Mouse (Mus musculus): ENCODE data around the gene Def8. TPM values are rescaled to one million over a fixed set of nuclear protein-coding genes. Genes with fewer than 3 reads are reported as not detected.
"Not testable (repeated sequence)": the region's sequence is repeated elsewhere in the genome, so short reads cannot be mapped to it uniquely, and the experiment has no call there.

The Def8 gene
- polyA plus RNA-seq, 1 experiment from 2014 or later: 11.6 TPM

DNA sequence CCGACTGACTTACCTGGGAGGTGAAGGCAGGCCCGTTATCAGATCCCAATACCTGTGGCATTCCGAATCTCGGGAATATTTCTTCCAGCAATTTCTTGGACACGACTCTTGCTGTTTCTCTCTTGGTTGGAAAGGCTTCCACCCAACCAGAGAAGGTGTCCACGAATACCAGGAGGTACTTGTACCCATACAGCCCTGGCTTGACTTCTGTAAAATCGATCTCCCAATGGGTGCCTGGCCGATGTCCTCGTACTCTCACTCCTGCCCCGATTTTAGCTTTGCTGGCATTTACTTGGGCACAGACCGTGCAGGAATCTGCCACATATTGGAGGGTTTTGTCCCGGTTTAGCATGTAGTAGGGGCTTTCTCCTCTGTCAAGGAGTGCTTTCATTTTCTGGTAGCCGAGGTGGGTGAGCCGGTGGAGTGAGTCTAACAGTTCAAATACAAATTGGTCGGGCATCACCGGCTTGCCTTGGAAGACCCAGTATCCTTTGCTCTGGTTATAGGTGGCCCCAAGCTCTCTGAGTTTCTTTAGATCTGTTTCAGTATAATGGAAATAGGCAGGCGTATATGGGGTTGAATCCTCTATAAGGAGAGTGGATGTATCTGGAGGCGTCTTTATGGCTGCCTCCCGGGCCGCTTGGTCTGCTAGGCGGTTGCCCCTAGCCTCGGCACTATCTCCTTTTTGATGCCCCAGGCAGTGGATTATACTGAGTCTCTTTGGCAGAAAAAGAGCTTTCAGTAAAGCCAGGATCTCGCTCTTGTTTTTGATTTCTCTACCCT, 5.8 kb downstream of the Def8 start:
- Histone ChIP-seq H3K9me3 (ENCODE audit: low read length) (peaks cover 7% of the 10 kb centered on the region; the same call in 1 of the 2 replicates), H3K27ac (ENCODE audit: low read length) (no peak overlapping the region), H3K27me3 (replicated peaks; ENCODE audit: insufficient read depth, low read length) (no peaks in the 10 kb centered on the region), H3K4me3 (ENCODE audit: low read depth, low read length) (no peak overlapping the region), H3K4me1 (ENCODE audit: insufficient read depth, low read depth, low read length) (no peaks in the 10 kb centered on the region), H3K36me3 (ENCODE audit: insufficient read depth, low read length) (no peaks in the 10 kb centered on the region), H3K9ac (replicated peaks; ENCODE audit: low read depth) (no peak overlapping the region), H3K4me2 (replicated peaks; ENCODE audit: low read depth, low read length) (no peak overlapping the region)
- TF ChIP-seq EP300 (IDR thresholded peaks at IDR 0.05): no peak
- TF ChIP-seq CTCF (IDR thresholded peaks at IDR 0.05): no peak
- DNase-seq (ENCODE audit: low spot score) (no peak), ATAC-seq (no peak)
- WGBS: 93% methylated on average over 23 of the region's 23 CpGs

DNA sequence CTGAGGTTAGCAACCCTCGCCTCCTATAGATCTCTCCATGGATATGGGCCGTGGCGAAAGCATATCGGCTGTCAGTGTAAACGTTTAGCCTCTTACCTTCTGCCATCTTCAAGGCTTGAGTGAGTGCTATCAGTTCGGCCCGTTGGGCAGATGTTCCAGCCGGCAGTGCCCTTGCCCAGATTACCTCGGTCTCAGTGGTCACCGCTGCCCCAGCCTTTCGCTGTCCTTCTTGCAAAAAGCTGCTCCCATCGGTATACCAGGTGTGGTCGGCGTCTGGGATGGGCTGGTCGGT, 6.3 kb downstream of the Def8 start:
- WGBS: 96% methylated on average over 15 of the region's 15 CpGs
- H3K27ac ChIP-seq (ENCODE audit: low read length); H3K9me3 ChIP-seq (ENCODE audit: low read length); H3K36me3 ChIP-seq (ENCODE audit: insufficient read depth, low read length); H3K4me1 ChIP-seq (ENCODE audit: insufficient read depth, low read depth, low read length); DNase-seq (ENCODE audit: low spot score); H3K4me2 ChIP-seq (replicated peaks; ENCODE audit: low read depth, low read length); H3K27me3 ChIP-seq (replicated peaks; ENCODE audit: insufficient read depth, low read length); H3K9ac ChIP-seq (replicated peaks; ENCODE audit: low read depth); H3K4me3 ChIP-seq (ENCODE audit: low read depth, low read length); ATAC-seq: not testable (repeated sequence)

DNA sequence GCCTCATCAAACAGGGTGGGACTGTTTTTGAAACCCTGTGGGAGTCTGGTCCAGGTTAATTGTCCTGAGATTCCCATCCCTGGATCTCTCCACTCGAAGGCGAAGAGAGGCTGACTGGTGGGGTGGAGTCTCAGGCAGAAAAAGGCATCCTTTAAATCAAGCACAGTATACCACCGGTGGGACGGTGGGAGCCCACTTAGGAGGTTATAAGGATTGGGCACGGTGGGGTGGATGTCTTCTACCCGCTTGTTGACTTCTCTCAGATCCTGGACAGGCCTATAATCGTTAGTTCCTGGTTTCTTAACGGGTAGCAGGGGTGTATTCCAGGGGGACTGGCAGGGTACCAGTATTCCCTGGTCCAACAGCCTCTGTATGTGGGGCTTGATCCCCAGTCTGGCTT, 7.6 kb downstream of the Def8 start:
- H3K9ac ChIP-seq (replicated peaks; ENCODE audit: low read depth); H3K4me1 ChIP-seq (ENCODE audit: insufficient read depth, low read depth, low read length); DNase-seq (ENCODE audit: low spot score); H3K27ac ChIP-seq (ENCODE audit: low read length); H3K4me3 ChIP-seq (ENCODE audit: low read depth, low read length); ATAC-seq; H3K4me2 ChIP-seq (replicated peaks; ENCODE audit: low read depth, low read length); H3K9me3 ChIP-seq (ENCODE audit: low read length); H3K36me3 ChIP-seq (ENCODE audit: insufficient read depth, low read length); H3K27me3 ChIP-seq (replicated peaks; ENCODE audit: insufficient read depth, low read length): not testable (repeated sequence)
- 88% methylated on average over 7 of the region's 8 CpGs for WGBS

DNA sequence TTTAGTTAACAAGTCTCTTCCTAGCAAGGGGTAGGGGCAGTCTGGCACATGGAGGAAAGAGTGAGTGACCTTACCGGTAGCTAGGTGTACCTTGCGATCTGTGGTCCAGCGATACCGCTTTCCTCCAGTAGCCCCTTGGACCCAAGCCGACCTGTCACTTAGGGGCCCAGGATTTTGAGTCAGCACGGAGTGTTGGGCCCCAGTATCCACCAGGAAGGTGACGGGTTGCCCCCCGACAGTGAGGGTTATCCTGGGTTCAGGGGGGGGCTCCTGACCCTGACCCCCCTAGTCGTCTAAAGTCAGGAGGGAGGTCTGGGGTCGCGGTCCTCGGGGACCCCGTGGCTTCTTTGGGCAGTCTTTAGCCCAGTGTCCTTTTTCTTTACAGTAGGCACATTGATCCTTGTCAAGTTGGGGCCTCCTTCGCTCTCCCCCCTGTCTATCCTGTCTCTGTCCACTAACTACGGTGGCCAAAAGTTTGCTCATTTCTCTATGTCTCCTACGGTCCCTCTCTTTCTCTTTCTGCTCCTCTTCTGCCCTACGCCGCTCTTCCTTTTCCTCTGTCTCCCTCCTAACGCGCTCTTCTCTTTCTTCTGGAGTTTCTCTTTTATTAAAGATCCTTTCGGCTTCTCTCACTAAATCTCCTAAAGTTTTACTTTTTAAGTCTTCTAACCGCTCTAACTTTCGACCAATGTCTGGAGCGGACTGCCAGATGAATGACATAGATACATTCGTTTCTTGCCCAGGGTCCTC, 8.5 kb downstream of the Def8 start:
- ATAC-seq: no peak
- H3K9me3 ChIP-seq (ENCODE audit: low read length): peaks cover 7% of the 10 kb centered on the region; the same call in 1 of the 2 replicates
- no peak overlapping the region for H3K9ac ChIP-seq (replicated peaks; ENCODE audit: low read depth)
- no peak for DNase-seq (ENCODE audit: low spot score)
- no peak overlapping the region for H3K4me2 ChIP-seq (replicated peaks; ENCODE audit: low read depth, low read length)
- H3K4me3 ChIP-seq (ENCODE audit: low read depth, low read length): no peak overlapping the region
- 93% methylated on average over 25 of the region's 25 CpGs for WGBS
- no peaks in the 10 kb centered on the region for H3K27me3 ChIP-seq (replicated peaks; ENCODE audit: insufficient read depth, low read length)
- H3K4me1 ChIP-seq (ENCODE audit: insufficient read depth, low read depth, low read length): no peaks in the 10 kb centered on the region
- H3K36me3 ChIP-seq (ENCODE audit: insufficient read depth, low read length): no peaks in the 10 kb centered on the region
- TF ChIP-seq EP300 (IDR thresholded peaks at IDR 0.05) (no peak), CTCF (IDR thresholded peaks at IDR 0.05) (no peak)
- H3K27ac ChIP-seq (ENCODE audit: low read length): no peak overlapping the region

DNA sequence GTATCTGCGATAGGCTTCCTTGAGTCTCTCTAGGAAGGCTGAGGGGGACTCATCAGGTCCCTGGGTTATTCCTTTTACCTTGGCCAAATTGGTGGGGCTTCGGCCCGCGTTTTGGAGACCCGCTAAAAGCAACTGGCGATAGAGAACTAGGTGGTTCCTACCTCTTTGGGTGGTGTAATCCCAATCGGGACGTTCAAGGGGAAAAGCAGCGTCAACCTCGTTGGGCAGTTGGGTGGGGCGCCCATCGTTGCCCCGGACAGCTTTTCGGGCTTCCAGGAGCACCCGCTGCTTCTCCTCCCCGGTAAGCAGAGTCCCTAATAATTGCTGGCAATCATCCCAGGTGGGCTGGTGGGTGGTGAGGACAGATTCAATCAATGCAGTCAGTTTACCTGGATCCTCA, 9.1 kb downstream of the Def8 start:
- Histone ChIP-seq H3K4me2 (replicated peaks; ENCODE audit: low read depth, low read length) (no peak overlapping the region), H3K9me3 (ENCODE audit: low read length) (peaks cover 5% of the 10 kb centered on the region; the same call in 1 of the 2 replicates), H3K36me3 (ENCODE audit: insufficient read depth, low read length) (no peaks in the 10 kb centered on the region), H3K27ac (ENCODE audit: low read length) (no peak overlapping the region), H3K4me3 (ENCODE audit: low read depth, low read length) (no peak overlapping the region), H3K4me1 (ENCODE audit: insufficient read depth, low read depth, low read length) (no peaks in the 10 kb centered on the region), H3K27me3 (replicated peaks; ENCODE audit: insufficient read depth, low read length) (no peaks in the 10 kb centered on the region), H3K9ac (replicated peaks; ENCODE audit: low read depth) (no peak overlapping the region)
- ATAC-seq: no peak
- WGBS: 95% methylated on average over 16 of the region's 16 CpGs
- DNase-seq (ENCODE audit: low spot score): no peak
- TF ChIP-seq EP300 (IDR thresholded peaks at IDR 0.05) (no peak), CTCF (IDR thresholded peaks at IDR 0.05) (no peak)

DNA sequence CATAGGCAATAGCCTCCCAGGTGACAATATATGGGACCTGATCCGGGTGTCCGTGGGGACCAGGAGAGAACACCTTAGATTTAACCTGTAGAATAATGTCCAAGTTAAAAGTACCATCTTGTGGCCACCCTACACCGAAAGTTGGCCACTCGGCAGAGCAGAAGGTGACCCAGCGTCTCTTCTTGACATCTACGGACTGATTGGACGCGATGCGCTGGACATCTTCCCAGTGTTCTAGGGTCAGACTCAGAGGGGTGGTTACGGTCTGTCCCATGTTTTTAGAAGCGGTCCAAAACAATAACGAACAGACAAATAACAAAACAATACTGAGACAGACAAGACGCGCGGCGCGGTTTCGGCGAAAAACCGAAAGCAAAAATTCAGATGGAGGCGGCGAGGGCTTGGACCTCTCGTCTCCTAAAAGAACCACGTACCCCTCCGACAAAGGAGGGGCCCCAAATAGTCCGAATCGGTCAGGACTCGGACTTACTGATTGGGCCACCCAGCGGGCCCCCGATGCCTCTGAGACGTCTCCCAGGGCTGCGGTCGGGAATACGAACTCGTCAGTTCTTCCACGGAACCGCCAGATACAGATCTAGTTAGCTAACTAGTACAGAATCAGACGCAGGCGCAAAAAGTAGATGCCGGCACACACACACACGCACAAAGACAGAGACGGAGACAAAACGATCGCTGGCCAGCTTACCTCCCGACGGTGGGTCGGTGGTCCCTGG, 10.1 kb downstream of the Def8 start:
- H3K4me2 ChIP-seq (replicated peaks; ENCODE audit: low read depth, low read length); DNase-seq (ENCODE audit: low spot score); H3K36me3 ChIP-seq (ENCODE audit: insufficient read depth, low read length); H3K4me1 ChIP-seq (ENCODE audit: insufficient read depth, low read depth, low read length); H3K9ac ChIP-seq (replicated peaks; ENCODE audit: low read depth); H3K27ac ChIP-seq (ENCODE audit: low read length); H3K4me3 ChIP-seq (ENCODE audit: low read depth, low read length); ATAC-seq; H3K9me3 ChIP-seq (ENCODE audit: low read length); H3K27me3 ChIP-seq (replicated peaks; ENCODE audit: insufficient read depth, low read length): not testable (repeated sequence)
- 97% methylated on average over 36 of the region's 47 CpGs for WGBS
